In genomic region chr7:133870265-133870664, GRCm38 (mm10) we compare ENCODE assay signal across 34 mouse cellular contexts.
"Had no signal": no experiment of that assay in that cellular context is flagged by ENCODE, and none has a peak within 500 bp of the region (broad histone marks: within the 10 kb centered on the region; RNA-seq: fewer than 3 reads in every experiment).

No protein-coding gene starts in this region.

- DNase-seq: heart, postnatal 10 days; heart, postnatal 14 days; heart, postnatal 36 days; heart, postnatal 4 days; kidney, adult 11 months; kidney, adult 18-20 months; kidney, adult 2 months; kidney, adult 8-10 months; kidney, adult 9 months; kidney, postnatal 10 days; kidney, postnatal 14 days; kidney, postnatal 25 days; kidney, postnatal 36 days; kidney, postnatal 4 days; layer of hippocampus, adult 9-11 months; layer of hippocampus, postnatal 36 days had no signal

- H3K4me3 ChIP-seq: heart, embryonic 12.5 days; heart, embryonic 13.5 days; heart, embryonic 15.5 days; hindbrain, embryonic 10.5 days; hindbrain, embryonic 12.5 days; hindbrain, embryonic 13.5 days; hindbrain, embryonic 15.5 days; intestine, embryonic 15.5 days; kidney, embryonic 15.5 days; layer of hippocampus, adult 2 months; left cerebral cortex, adult 2 months had no signal

- ATAC-seq: hindbrain, embryonic 16.5 days; hindbrain, postnatal 0 days; inflammation-experienced regulatory T-cells, adult 6 months; intestine, embryonic 15.5 days; intestine, embryonic 16.5 days; intestine, postnatal 0 days had no signal

- H3K4me2 ChIP-seq: heart, embryonic 11.5 days; heart, embryonic 12.5 days; heart, embryonic 13.5 days; heart, embryonic 15.5 days; hindbrain, embryonic 12.5 days; hindbrain, embryonic 13.5 days; hindbrain, embryonic 14.5 days; hindbrain, embryonic 15.5 days; intestine, embryonic 15.5 days; kidney, embryonic 15.5 days had no signal

- H3K36me3 ChIP-seq: heart, embryonic 12.5 days; heart, embryonic 13.5 days; heart, embryonic 15.5 days; hindbrain, embryonic 10.5 days; hindbrain, embryonic 12.5 days; hindbrain, embryonic 13.5 days; hindbrain, embryonic 15.5 days; intestine, embryonic 15.5 days; kidney, embryonic 15.5 days had no signal

- H3K27me3 ChIP-seq: heart, embryonic 15.5 days; hindbrain, embryonic 13.5 days; hindbrain, embryonic 15.5 days; intestine, embryonic 15.5 days had no signal
